Mouse (Mus musculus) megakaryocyte-erythroid progenitor cell, adult 5 weeks (primary cell): ENCODE measurements around the gene Fam120a. TPM values are rescaled to one million over a fixed set of nuclear protein-coding genes. Genes with fewer than 3 reads are reported as not detected.

Experiments
- polyA plus RNA-seq: library from polyadenylated mRNA; stranded (reverse); fragments of >175 nt; gene quantifications from 2 replicates; pipeline ENCODE4 v1.2.3, GENCODE M21; 2012

The Fam120a gene
- polyA plus RNA-seq: 137 and 139 TPM in 2 replicates

DNA sequence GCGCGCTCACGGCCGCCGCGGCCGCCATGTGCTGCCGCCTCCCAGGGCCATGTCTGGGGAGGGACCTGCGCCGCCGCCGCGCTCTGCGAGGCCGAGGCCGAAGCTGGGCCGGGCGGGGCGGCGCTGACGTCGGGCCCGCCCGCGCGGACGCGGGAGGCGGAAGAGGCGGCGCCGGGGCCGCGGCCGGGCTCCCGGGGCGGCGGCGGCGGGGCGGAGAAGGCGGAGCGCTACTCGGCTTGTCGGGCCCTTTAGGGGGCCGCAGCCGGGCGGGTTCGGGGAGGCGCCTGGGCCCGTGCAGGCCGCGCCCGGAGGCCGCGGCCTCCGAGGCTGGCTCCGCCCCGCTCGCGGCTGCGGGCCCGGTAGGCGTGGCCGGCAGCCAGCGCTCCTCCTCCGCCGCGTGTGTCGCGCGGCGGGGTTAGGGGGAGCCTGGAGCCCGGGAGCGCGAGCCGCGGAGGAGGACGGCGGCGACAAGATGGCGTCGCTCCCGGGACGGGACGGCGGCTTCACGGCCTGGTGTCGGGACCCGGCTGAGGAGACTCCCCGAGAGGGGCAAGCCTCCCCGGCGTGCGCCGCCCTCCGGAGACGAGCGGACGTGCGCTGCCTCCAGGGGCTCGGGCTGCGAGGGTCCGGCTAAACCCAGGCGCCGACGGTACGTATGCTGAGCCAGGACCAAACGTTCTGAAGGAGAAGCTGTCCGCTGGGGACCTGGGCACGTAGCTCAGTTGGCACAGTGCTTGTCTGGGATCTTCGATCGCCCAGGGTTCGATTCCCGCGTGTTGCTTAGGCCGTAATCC lies at the start of gene Fam120a:
TSS of gene Fam120a (minus strand) at position 62 of the 794 bp plus-strand sequence.

DNA sequence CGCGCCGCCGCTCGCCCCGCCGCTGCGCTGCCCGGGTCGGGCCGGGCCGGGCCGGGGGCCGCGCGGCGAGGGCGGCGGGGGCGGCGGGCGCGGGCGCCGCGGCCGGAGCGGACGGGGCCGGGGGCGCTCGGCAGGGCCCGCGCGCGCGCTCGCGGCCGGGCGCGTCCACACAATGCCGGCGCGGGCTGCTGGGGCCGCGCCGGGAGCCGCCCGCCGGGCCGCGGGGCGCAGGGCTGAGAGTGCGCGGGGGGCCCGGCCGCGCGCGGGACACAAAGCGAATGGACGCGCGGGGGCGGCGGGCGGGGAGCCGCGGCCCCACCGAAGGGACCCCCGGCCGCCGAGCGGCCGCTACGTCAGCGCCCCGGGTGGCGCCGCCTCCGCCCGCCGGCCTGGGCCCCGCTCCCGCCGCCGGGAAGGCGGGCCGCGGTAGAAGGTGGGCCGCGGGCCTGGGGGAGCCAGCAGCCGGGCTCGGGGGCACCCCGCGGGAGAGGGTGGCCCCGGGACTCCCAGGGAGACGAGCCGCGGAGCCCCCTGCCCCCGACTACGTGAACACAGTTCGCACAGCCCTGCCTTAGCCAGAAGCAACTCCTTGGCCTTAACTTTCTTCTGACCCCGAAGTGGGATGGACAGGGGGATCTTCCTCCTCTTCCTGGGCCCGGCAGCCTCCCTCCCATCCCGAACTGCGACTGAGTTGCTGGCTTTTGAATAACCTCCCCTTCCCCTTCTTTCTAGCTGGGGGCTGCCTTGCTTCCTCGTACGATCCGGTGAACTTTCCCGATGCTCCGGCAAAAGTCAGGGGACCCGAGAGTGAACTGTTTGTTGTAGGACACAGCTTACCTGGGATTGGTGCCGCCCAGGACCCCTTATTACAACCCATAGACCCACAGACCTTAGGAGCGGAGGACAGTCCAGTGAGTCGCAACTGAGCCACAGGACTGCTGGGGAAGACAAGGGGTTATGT lies 96.8 kb downstream of the Fam120a start, which contains the start of gene Phf2:
TSS of gene Phf2 (minus strand) at position 349 of the 961 bp plus-strand sequence.

Other genes starting within 250 kb of the Fam120a start
- gene Phf2, start 96.9 kb downstream of the Fam120a start, polyA plus RNA-seq: 42.8 and 49.9 TPM in 2 replicates
- gene Wnk2, start 180.0 kb upstream of the Fam120a start, polyA plus RNA-seq: 0.11 and 0.18 TPM in 2 replicates
- 375 and 432 TPM in 2 replicates for gene Ninj1, start 219.5 kb upstream of the Fam120a start, polyA plus RNA-seq
- gene Card19, start 248.0 kb upstream of the Fam120a start, polyA plus RNA-seq: 161 and 163 TPM in 2 replicates